Comparison of ENCODE assay signal across 15 mouse cellular contexts in genomic region chr7:37874382-37874781, GRCm38 (mm10).
DNase-seq lines count a peak whose midpoint lies in the region; ATAC-seq lines count a peak whose summit lies in the region.
"Had no signal": no experiment of that assay in that cellular context is flagged by ENCODE, and none has a peak within 500 bp of the region (broad histone marks: within the 10 kb centered on the region; RNA-seq: fewer than 3 reads in every experiment).

No protein-coding gene starts in this region.

- H3K36me3 ChIP-seq in forebrain, embryonic 15.5 days = no peaks in the 10 kb centered on the region
- H3K36me3 ChIP-seq in forebrain, embryonic 12.5 days (replicated peaks) = no peaks in the 10 kb centered on the region
- H3K36me3 ChIP-seq in forebrain, embryonic 16.5 days (ENCODE audit: control insufficient read depth, insufficient read depth) = no peaks in the 10 kb centered on the region
- H3K36me3 ChIP-seq: lung, embryonic 15.5 days had no signal

- no peak overlapping the region for H3K27ac ChIP-seq in forebrain, embryonic 15.5 days (replicated peaks)
- H3K27ac ChIP-seq in forebrain, embryonic 12.5 days = no peak overlapping the region
- 0 out of 2 replicates have a peak overlapping the region, but pooled peaks have one; percentile 28 for H3K27ac ChIP-seq in forebrain, embryonic 16.5 days (ENCODE audit: low read length)
- H3K27ac ChIP-seq: hindbrain, embryonic 14.5 days; lung, embryonic 15.5 days had no signal

- DNase-seq in layer of hippocampus, postnatal 10 days (ENCODE audit: low spot score in 2 of 2) = peak; percentile 30 to 51
- DNase-seq in right cerebral cortex, adult 2 months (ENCODE audit: low spot score in 2 of 2) = peak; percentile 33 to 37
- no peak for DNase-seq in ovary, postnatal 10 days (ENCODE audit: low spot score)
- no peak for DNase-seq in lung, adult 18-20 months
- DNase-seq in gastrocnemius, postnatal 36 days = no peak
- DNase-seq: adrenal gland, postnatal 25 days; cerebellum, adult 11-12 months; embryo, embryonic 11 days; kidney, adult 2 months; thymus, adult 2 months had no signal

- no peak overlapping the region for H3K4me3 ChIP-seq in forebrain, embryonic 15.5 days
- H3K4me3 ChIP-seq in forebrain, embryonic 12.5 days (replicated peaks) = no peak overlapping the region
- H3K4me3 ChIP-seq in forebrain, embryonic 16.5 days (replicated peaks; ENCODE audit: low read length) = no peak overlapping the region
- H3K4me3 ChIP-seq: lung, embryonic 15.5 days had no signal

- H3K9ac ChIP-seq in forebrain, embryonic 15.5 days (replicated peaks) = no peak overlapping the region
- H3K9ac ChIP-seq in forebrain, embryonic 12.5 days = no peak overlapping the region
- no peak overlapping the region for H3K9ac ChIP-seq in forebrain, embryonic 16.5 days (replicated peaks; ENCODE audit: low read depth, low read length)
- H3K9ac ChIP-seq: hindbrain, embryonic 14.5 days; lung, embryonic 15.5 days had no signal

- no peaks in the 10 kb centered on the region for H3K9me3 ChIP-seq in forebrain, embryonic 15.5 days
- no peaks in the 10 kb centered on the region for H3K9me3 ChIP-seq in forebrain, embryonic 12.5 days
- no peaks in the 10 kb centered on the region for H3K9me3 ChIP-seq in forebrain, embryonic 16.5 days (ENCODE audit: control insufficient read depth, low read length)
- H3K9me3 ChIP-seq: lung, embryonic 15.5 days had no signal

- WGBS in forebrain, embryonic 15.5 days = 51% methylated on average over 12 of the region's 12 CpGs
- WGBS in forebrain, embryonic 12.5 days = 76% methylated on average over 12 of the region's 12 CpGs
- 52% methylated on average over 12 of the region's 12 CpGs for WGBS in forebrain, embryonic 16.5 days

- H3K4me2 ChIP-seq in forebrain, embryonic 15.5 days (replicated peaks) = no peak overlapping the region
- H3K4me2 ChIP-seq in forebrain, embryonic 12.5 days = no peak overlapping the region
- H3K4me2 ChIP-seq in forebrain, embryonic 16.5 days (ENCODE audit: low read length) = no peak overlapping the region
- H3K4me2 ChIP-seq: hindbrain, embryonic 14.5 days; lung, embryonic 15.5 days had no signal

- no peaks in the 10 kb centered on the region for H3K27me3 ChIP-seq in forebrain, embryonic 15.5 days
- H3K27me3 ChIP-seq in forebrain, embryonic 12.5 days = no peaks in the 10 kb centered on the region
- H3K27me3 ChIP-seq in forebrain, embryonic 16.5 days (replicated peaks; ENCODE audit: control insufficient read depth, insufficient read depth, low read length) = no peaks in the 10 kb centered on the region
- H3K27me3 ChIP-seq: lung, embryonic 15.5 days had no signal

- ATAC-seq in forebrain, embryonic 15.5 days (replicated peaks) = peak; percentile 67
- ATAC-seq in forebrain, embryonic 12.5 days (ENCODE audit: low FRiP score) = no peak
- ATAC-seq in forebrain, embryonic 16.5 days = peak; percentile 69

- H3K4me1 ChIP-seq in forebrain, embryonic 15.5 days = peaks cover 18% of the 10 kb centered on the region
- peaks cover 6% of the 10 kb centered on the region; the same call in 1 of the 2 replicates for H3K4me1 ChIP-seq in forebrain, embryonic 12.5 days
- peaks cover 23% of the 10 kb centered on the region for H3K4me1 ChIP-seq in forebrain, embryonic 16.5 days (replicated peaks; ENCODE audit: control insufficient read depth, insufficient read depth, low read length)
- H3K4me1 ChIP-seq: lung, embryonic 15.5 days had no signal

- intact Hi-C loops in gastrocnemius, postnatal 36 days (cut with DNase I) = no loop called here

Comparison
In these comparisons a context has a peak if more than half of its experiments do, and no peak if none do; other contexts are left out.
1. DNase-seq: peak in layer of hippocampus, postnatal 10 days (2 of 2) and right cerebral cortex, adult 2 months (2 of 2); none in ovary, postnatal 10 days (single experiment), lung, adult 18-20 months (0 of 2) and gastrocnemius, postnatal 36 days (0 of 2).